Mouse (Mus musculus) brown adipose tissue, adult 24 weeks (tissue): Measurements from ENCODE around the gene Arl8b. TPM values are rescaled to one million over a fixed set of nuclear protein-coding genes. Genes with fewer than 3 reads are reported as not detected.

Source experiments
- polyA plus RNA-seq: library from polyadenylated mRNA; stranded (reverse); fragments of >200 nt; gene quantifications from 2 replicates; pipeline ENCODE4 v1.2.4, GENCODE M21; 2012; ENCODE audit not compliant: missing spikeins, insufficient read depth, insufficient read length

The Arl8b gene
- polyA plus RNA-seq, 1 experiment, result 96.4 TPM

Other genes with a start within 250 kb of the Arl8b start
- 74.0 and 122 TPM in 2 replicates for gene Bhlhe40, start 122.5 kb upstream of the Arl8b start, polyA plus RNA-seq
- 25.6 and 41.9 TPM in 2 replicates for gene Edem1, start 45.5 kb downstream of the Arl8b start, polyA plus RNA-seq